Mouse (Mus musculus) lung, embryonic 14.5 days (tissue): ENCODE measurements at regions not wholly inside any gene's neighbourhood (a gene's known extent, or its start where the extent isn't known, plus 50 kb on each side); places are given as distances from the start of the nearest gene placed in this dataset.
A peak's percentile ranks its signal among the peaks of the same experiment; 100 is the strongest.

Experiments
- ATAC-seq: fragments of 200-750 bp; cut with Nextera tagmentation; 2 replicates; pipeline ENCODE4 v1.8.0; 2017; ENCODE audit warnings: mild to moderate bottlenecking, moderate TSS enrichment, moderate library complexity; ENCODE audit not compliant: insufficient read depth
- DNase-seq: peaks from one replicate; pipeline ENCODE4 v3.0.0-alpha.2; 2015
- H3K27ac ChIP-seq: fragments of 300-500 bp; sonication (generic); 2 replicates; pipeline ENCODE4 v1.5.1; 2014; ENCODE audit warnings: low read depth, mild to moderate bottlenecking, moderate library complexity
- H3K27me3 ChIP-seq: fragments of 300-500 bp; sonication (generic); 2 replicates; pipeline ENCODE4 v1.6.1; 2014; ENCODE audit warnings: low read length, control low read depth; ENCODE audit not compliant: insufficient read depth
- H3K36me3 ChIP-seq: fragments of 300-500 bp; sonication (generic); 2 replicates; pipeline ENCODE4 v1.6.1; 2014; ENCODE audit warnings: control low read depth; ENCODE audit not compliant: insufficient read depth
- H3K4me1 ChIP-seq: fragments of 300-500 bp; sonication (generic); 2 replicates; pipeline ENCODE4 v1.6.1; 2014; ENCODE audit warnings: antibody characterized with exemption, control low read depth; ENCODE audit not compliant: insufficient read depth
- H3K4me2 ChIP-seq: fragments of 300-500 bp; sonication (generic); 2 replicates; pipeline ENCODE4 v1.6.1; 2014; ENCODE audit warnings: mild to moderate bottlenecking
- H3K4me3 ChIP-seq: fragments of 300-500 bp; sonication (generic); 2 replicates; pipeline ENCODE4 v1.5.1; 2014; ENCODE audit warnings: low read depth, low read length
- H3K9ac ChIP-seq: fragments of 300-500 bp; sonication (generic); 2 replicates; pipeline ENCODE4 v1.6.1; 2014
- H3K9me3 ChIP-seq: fragments of 300-500 bp; sonication (generic); 2 replicates; pipeline ENCODE4 v1.6.1; 2016; ENCODE audit warnings: low read depth, low read length, control low read depth
- CTCF ChIP-seq: IDR thresholded peaks from 2 replicates; pipeline ENCODE4 v1.5.1; 2016; ENCODE audit warnings: antibody characterized with exemption, low read depth
- WGBS: fragments of 180-500 bp; shearing (Covaris S2); extraction: QIAGEN DNeasy Blood & Tissue Kit; methylation state at CpG from one replicate; pipeline ENCODE4 v1.1.7; 2014; 5-methylcytosine and 5-hydroxymethylcytosine counted together

DNA sequence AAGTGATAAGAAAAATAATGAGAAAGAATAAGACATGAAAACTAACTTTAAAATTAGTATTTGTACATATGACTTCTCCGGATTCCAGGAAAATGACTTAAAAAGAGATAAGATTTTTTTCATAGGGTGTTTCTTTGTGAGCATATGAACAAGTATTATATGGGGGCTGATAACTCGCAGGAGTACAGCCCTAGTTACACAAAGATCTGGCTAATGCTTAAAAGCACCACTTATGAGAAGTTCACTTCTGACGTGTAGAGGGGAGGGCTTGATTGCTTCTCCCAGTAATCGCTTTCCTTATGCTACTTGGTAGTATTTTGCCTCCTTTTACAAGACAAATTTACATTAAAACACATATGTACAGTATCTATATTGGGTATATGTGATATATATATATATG lies 72.3 kb upstream of the Cxadr start:
- no peak for ATAC-seq
- Histone ChIP-seq H3K9me3 (no peaks in the 10 kb centered on the region), H3K4me3 (no peak overlapping the region), H3K4me1 (no peaks in the 10 kb centered on the region), H3K9ac (no peak overlapping the region), H3K36me3 (no peaks in the 10 kb centered on the region), H3K4me2 (no peak overlapping the region), H3K27ac (no peak overlapping the region), H3K27me3 (no peaks in the 10 kb centered on the region)
- WGBS: 63% methylated on average over 4 of the region's 4 CpGs
- DNase-seq: no peak
- no peak for TF ChIP-seq CTCF

DNA sequence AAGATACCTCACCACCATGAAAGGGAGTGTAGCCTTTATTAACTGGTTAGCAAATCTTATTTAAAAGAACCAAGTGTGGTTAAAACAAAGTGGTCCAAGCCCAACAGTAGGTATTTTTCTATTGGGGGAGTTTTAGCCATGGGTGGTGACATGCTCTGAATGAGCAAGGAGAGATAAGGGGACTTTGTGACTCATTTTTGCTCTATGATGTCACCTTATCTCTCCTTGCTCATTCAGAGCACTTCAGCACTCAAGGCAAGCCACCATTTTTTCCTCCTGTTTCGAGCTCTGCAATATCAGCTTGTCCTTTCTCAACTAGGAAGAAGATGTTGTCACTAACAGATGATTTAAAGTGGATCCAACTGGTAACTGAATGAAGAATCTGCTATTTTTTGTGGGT lies 78.9 kb upstream of the Cxadr start:
- no peak overlapping the region for H3K9ac ChIP-seq
- H3K4me2 ChIP-seq: no peak overlapping the region
- H3K9me3 ChIP-seq: no peaks in the 10 kb centered on the region
- DNase-seq (no peak), ATAC-seq (no peak)
- H3K27me3 ChIP-seq: no peaks in the 10 kb centered on the region
- H3K36me3 ChIP-seq: no peaks in the 10 kb centered on the region
- no peaks in the 10 kb centered on the region for H3K4me1 ChIP-seq
- 49% methylated on average over 1 of the region's 1 CpGs for WGBS
- no peak for TF ChIP-seq CTCF
- no peak overlapping the region for H3K27ac ChIP-seq
- no peak overlapping the region for H3K4me3 ChIP-seq

DNA sequence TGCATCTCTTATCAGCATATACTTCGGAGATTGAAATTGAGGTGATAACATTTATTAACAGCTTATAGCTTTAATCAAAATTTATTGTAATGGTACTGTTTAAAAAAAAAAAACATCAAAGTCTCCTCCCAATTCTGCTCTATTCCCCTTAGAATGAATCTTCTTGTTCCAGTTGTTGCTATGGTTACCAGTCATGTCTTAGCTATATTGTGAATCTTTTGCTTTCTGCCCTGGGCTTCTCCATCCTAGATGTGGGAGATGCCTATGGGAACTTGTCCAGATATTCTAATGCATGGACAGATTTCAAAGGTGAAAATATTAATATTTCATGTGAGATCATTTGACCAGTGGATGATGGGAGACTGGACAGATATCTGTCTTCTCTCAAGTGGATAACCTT lies 79.5 kb upstream of the Cxadr start:
- no peak for TF ChIP-seq CTCF
- Histone ChIP-seq H3K36me3 (no peaks in the 10 kb centered on the region), H3K4me3 (no peak overlapping the region), H3K4me1 (no peaks in the 10 kb centered on the region), H3K9ac (no peak overlapping the region), H3K4me2 (no peak overlapping the region), H3K27me3 (no peaks in the 10 kb centered on the region), H3K27ac (no peak overlapping the region), H3K9me3 (no peaks in the 10 kb centered on the region)
- DNase-seq (no peak), ATAC-seq (no peak)
- WGBS: 84% methylated on average over 1 of the region's 1 CpGs

DNA sequence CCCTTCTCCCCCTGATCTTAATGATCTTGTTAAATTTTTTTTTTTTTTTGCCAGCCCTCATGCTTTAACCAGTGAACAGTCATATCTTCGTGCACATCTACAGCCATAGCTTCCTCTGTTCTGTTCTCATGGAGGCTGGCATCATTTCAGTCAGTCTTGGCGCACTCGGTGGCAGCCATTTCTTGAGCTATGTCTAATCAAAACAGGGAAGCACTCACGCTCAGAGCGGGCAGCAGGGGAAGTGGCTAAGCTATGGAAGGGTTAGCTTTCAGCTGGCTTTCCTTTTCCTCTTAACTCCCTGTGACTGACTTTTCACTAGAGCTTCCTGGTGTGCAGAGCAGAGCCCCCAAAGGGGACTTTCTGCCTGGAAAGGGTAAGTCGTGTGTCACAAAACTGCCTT lies 83.7 kb upstream of the Cxadr start:
- Histone ChIP-seq H3K9me3 (no peaks in the 10 kb centered on the region), H3K4me2 (no peak overlapping the region), H3K36me3 (no peaks in the 10 kb centered on the region), H3K4me3 (no peak overlapping the region), H3K27ac (no peak overlapping the region), H3K4me1 (no peaks in the 10 kb centered on the region), H3K27me3 (no peaks in the 10 kb centered on the region), H3K9ac (no peak overlapping the region)
- WGBS: 42% methylated on average over 6 of the region's 6 CpGs
- peak; percentile 52; the same call in 1 of the 2 replicates for ATAC-seq
- peak; percentile 39 for DNase-seq
- no peak for TF ChIP-seq CTCF

DNA sequence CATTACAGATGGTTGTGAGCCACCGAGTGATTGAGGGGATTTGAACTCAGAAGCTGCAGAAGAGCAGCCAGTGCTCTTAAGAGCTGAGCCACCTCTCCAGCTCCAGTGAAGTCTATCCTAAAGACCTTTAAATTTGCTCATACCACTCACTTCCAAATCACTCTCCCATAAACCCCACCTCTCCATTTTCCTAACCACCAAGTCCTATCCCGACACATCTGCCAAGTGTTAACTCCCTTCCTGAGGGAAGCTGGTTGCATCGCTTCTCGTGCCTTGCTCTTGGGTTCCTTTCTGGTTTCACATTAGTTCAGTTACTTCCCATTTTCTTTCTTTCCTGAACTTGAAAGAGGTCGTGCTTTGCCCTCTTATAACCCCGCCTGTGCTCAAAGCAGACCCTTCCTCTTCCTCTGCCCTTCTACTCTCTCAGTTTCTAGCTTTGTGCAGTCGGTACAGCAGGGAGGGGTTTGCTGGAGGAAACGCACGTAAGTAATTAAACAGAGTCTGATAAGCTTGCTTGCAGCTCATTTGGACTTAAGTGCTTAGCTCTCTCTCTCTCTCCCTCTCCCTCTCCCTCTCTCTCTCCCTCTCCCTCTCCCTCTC lies 84.4 kb upstream of the Cxadr start:
- ATAC-seq (no peak), DNase-seq (peak; percentile 24)
- H3K36me3 ChIP-seq: no peaks in the 10 kb centered on the region
- H3K27me3 ChIP-seq: no peaks in the 10 kb centered on the region
- no peaks in the 10 kb centered on the region for H3K9me3 ChIP-seq
- 28% methylated on average over 9 of the region's 9 CpGs for WGBS
- H3K9ac ChIP-seq: no peak overlapping the region
- H3K27ac ChIP-seq: no peak overlapping the region
- H3K4me1 ChIP-seq: no peaks in the 10 kb centered on the region
- TF ChIP-seq CTCF: no peak
- H3K4me3 ChIP-seq: no peak overlapping the region
- no peak overlapping the region for H3K4me2 ChIP-seq

DNA sequence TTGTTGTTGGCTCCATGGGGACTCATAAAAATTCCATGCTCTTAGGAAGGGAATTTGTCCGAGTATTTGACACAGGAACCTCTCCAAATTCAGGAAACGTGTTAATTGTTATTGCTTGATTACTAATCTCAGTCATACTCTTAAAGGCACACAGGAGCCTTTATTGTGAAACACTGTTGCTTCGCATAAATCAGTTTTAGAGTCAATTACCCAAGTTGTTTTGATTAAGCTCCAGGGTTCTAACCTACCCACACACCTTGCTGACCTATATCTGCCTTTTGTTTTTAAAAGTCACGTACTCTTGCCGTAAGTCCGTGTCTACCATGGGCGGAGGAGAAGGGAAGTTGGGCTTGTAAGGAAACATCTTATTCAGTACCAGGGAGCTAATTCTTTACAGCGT lies 89.6 kb upstream of the Cxadr start:
- H3K9me3 ChIP-seq: no peaks in the 10 kb centered on the region

DNA sequence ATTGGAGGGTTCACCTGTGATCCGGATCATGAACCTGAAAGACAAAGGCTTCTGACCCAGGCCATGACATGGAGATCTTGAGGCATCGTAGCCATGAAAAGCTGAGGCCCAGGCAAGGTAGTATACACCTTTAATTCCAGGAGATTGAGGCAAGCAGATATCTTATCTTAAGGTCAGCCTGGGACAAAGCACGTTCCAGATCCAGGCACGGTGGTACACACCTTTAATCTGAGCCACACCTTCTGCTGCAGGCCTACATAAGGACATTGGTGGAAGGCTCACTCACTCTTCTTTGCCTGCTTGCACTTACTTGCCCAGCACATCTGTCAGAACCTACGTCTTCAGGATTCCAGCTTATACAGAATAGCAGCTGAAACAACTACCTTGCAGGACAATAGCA lies 93.0 kb upstream of the Cxadr start:
- H3K4me1 ChIP-seq: no peaks in the 10 kb centered on the region
- ATAC-seq (no peak), DNase-seq (no peak)
- TF ChIP-seq CTCF: no peak
- no peak overlapping the region for H3K4me2 ChIP-seq
- H3K9ac ChIP-seq: no peak overlapping the region
- H3K27me3 ChIP-seq: no peaks in the 10 kb centered on the region
- 77% methylated on average over 5 of the region's 5 CpGs for WGBS
- H3K9me3 ChIP-seq: no peaks in the 10 kb centered on the region
- H3K4me3 ChIP-seq: no peak overlapping the region
- no peaks in the 10 kb centered on the region for H3K36me3 ChIP-seq
- no peak overlapping the region for H3K27ac ChIP-seq

More for the DNA sequence above, 89.6 kb upstream of the Cxadr start:
- no peak overlapping the region for H3K9ac ChIP-seq
- 78% methylated on average over 8 of the region's 8 CpGs for WGBS
- no peaks in the 10 kb centered on the region for H3K4me1 ChIP-seq
- H3K36me3 ChIP-seq: no peaks in the 10 kb centered on the region
- no peak overlapping the region for H3K4me3 ChIP-seq
- no peak overlapping the region for H3K27ac ChIP-seq
- no peak for TF ChIP-seq CTCF
- H3K4me2 ChIP-seq: no peak overlapping the region
- no peak for ATAC-seq
- no peaks in the 10 kb centered on the region for H3K27me3 ChIP-seq
- no peak for DNase-seq

DNA sequence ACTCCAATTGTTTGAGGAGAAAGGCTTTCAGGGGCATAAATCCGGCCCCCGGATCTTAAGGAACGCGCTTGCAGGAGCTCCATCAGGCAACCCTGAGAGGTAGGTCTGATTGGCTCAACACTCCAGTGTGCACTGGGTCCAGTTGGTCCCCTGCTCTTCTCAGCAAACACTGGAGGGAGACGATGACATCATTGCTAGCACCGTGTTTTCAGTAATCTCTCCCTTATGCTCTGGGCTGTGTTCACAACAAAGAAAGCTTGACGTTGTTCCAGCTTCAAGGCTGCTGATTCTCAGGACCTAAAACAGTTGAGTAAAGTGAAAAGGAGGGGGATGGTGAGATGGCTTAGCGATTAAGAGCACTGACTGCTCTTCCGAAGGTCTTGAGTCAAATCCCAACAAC lies 97.0 kb upstream of the Cxadr start:
- Histone ChIP-seq H3K27ac (no peak overlapping the region), H3K9me3 (no peaks in the 10 kb centered on the region), H3K9ac (no peak overlapping the region), H3K36me3 (no peaks in the 10 kb centered on the region), H3K4me1 (no peaks in the 10 kb centered on the region), H3K4me2 (no peak overlapping the region), H3K27me3 (no peaks in the 10 kb centered on the region), H3K4me3 (no peak overlapping the region)
- 75% methylated on average over 9 of the region's 9 CpGs for WGBS
- DNase-seq (no peak), ATAC-seq (no peak)
- TF ChIP-seq CTCF: no peak
